Mouse (Mus musculus) kidney, embryonic 16.5 days (tissue): ENCODE results near the gene Dnmt1. TPM values are rescaled to one million over a fixed set of nuclear protein-coding genes. Genes with fewer than 3 reads are reported as not detected.
A peak's percentile ranks its signal among the peaks of the same experiment; 100 is the strongest.

Experiments
- ATAC-seq: fragments of 200-750 bp; cut with Nextera tagmentation; 2 replicates; pipeline ENCODE4 v1.8.0; 2017; ENCODE audit warnings: moderate TSS enrichment; ENCODE audit not compliant: low FRiP score, low TSS enrichment
- H3K27ac ChIP-seq: fragments of 300-500 bp; sonication (generic); 2 replicates; pipeline ENCODE4 v1.5.1; 2014; ENCODE audit warnings: low read length
- H3K27me3 ChIP-seq: fragments of 300-500 bp; sonication (generic); 2 replicates; pipeline ENCODE4 v1.6.1; 2014; ENCODE audit warnings: low read length, control low read depth, mixed read lengths; ENCODE audit not compliant: insufficient read depth
- H3K36me3 ChIP-seq: fragments of 300-500 bp; sonication (generic); 2 replicates; pipeline ENCODE4 v1.6.1; 2014; ENCODE audit warnings: low read length, control low read depth, mixed read lengths; ENCODE audit not compliant: insufficient read depth
- H3K4me1 ChIP-seq: fragments of 300-500 bp; sonication (generic); 2 replicates; pipeline ENCODE4 v1.6.1; 2014; ENCODE audit warnings: low read length, control low read depth, mixed read lengths; ENCODE audit not compliant: insufficient read depth
- H3K4me2 ChIP-seq: fragments of 300-500 bp; sonication (generic); replicated peaks from 2 replicates; pipeline ENCODE4 v1.6.1; 2014; ENCODE audit warnings: low read depth, low read length
- H3K4me3 ChIP-seq: fragments of 300-500 bp; sonication (generic); 2 replicates; pipeline ENCODE4 v1.5.1; 2014; ENCODE audit warnings: mild to moderate bottlenecking, low read length
- H3K9ac ChIP-seq: fragments of 300-500 bp; sonication (generic); replicated peaks from 2 replicates; pipeline ENCODE4 v1.6.1; 2014; ENCODE audit warnings: low read length
- H3K9me3 ChIP-seq: fragments of 300-500 bp; sonication (generic); 2 replicates; pipeline ENCODE4 v1.6.1; 2016; ENCODE audit warnings: low read length, control low read depth
- WGBS: fragments of 180-500 bp; shearing (Covaris S2); extraction: QIAGEN DNeasy Blood & Tissue Kit; methylation state at CpG from one replicate; pipeline ENCODE4 v1.1.7; 2014; 5-methylcytosine and 5-hydroxymethylcytosine counted together
- polyA plus RNA-seq: library from polyadenylated mRNA; unstranded; fragments of >200 nt; fragmentation: Nextera tagmentation; extraction: Ambion mirVana; gene quantifications from 2 replicates; pipeline ENCODE4 v1.2.1, GENCODE M21; 2015

Dnmt1 gene
- polyA plus RNA-seq, 1 experiment from 2014 or later: 107 TPM

DNA sequence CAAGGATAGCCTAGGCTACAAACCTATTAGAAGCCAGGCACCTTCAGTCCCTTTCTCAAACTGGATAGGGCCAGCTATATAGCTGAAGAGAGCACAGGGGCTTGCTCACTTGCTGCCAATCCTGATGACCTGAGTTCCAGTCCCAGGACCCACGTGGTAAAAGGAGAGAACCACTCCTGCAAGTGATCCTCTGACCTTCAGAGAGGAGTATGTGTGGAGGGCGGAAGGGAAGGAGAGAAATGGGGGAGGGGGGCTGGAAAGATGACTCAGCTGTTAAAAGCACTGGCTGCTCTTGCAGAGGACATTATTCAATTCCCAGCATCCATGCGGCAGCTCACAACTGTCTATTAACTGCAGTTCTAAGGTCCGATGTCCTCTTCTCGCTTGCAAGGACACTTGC, 19.5 kb upstream of the Dnmt1 start:
- WGBS: 48% methylated on average over 5 of the region's 5 CpGs
- no peaks in the 10 kb centered on the region for H3K36me3 ChIP-seq
- H3K27me3 ChIP-seq: no peaks in the 10 kb centered on the region
- no peaks in the 10 kb centered on the region for H3K9me3 ChIP-seq
- no peak overlapping the region for H3K4me2 ChIP-seq
- H3K4me1 ChIP-seq: peaks cover 26% of the 10 kb centered on the region
- no peak for ATAC-seq
- H3K9ac ChIP-seq: no peak overlapping the region
- no peak overlapping the region for H3K4me3 ChIP-seq
- peak overlapping the region; percentile 19; the same call in 1 of the 2 replicates for H3K27ac ChIP-seq

GRCm38 (mm10) chr9:20978409-20979095, 18.9 kb upstream of the Dnmt1 start:
- Histone ChIP-seq H3K27ac (peak overlapping the region; percentile 19; the same call in 1 of the 2 replicates), H3K4me3 (no peak overlapping the region), H3K4me1 (peaks cover 32% of the 10 kb centered on the region), H3K4me2 (no peak overlapping the region), H3K27me3 (no peaks in the 10 kb centered on the region), H3K36me3 (no peaks in the 10 kb centered on the region), H3K9ac (no peak overlapping the region), H3K9me3 (no peaks in the 10 kb centered on the region)
- no peak for ATAC-seq
- WGBS: 64% methylated on average over 10 of the region's 10 CpGs

- no peak for ATAC-seq
- peak overlapping the region; percentile 63 for H3K4me3 ChIP-seq
- no peaks in the 10 kb centered on the region for H3K27me3 ChIP-seq
- WGBS: under 1% methylated on average over 4 of the region's 4 CpGs
- no peaks in the 10 kb centered on the region for H3K9me3 ChIP-seq
- H3K4me1 ChIP-seq: peaks cover 40% of the 10 kb centered on the region
- H3K4me2 ChIP-seq: peak overlapping the region; percentile 63
- peak overlapping the region; percentile 76; the same call in 1 of the 2 replicates for H3K9ac ChIP-seq
- H3K27ac ChIP-seq: peak overlapping the region; percentile 88
- no peaks in the 10 kb centered on the region for H3K36me3 ChIP-seq
Measured at GRCm38 (mm10) chr9:20976961-20977689, 17.4 kb upstream of the Dnmt1 start.

DNA sequence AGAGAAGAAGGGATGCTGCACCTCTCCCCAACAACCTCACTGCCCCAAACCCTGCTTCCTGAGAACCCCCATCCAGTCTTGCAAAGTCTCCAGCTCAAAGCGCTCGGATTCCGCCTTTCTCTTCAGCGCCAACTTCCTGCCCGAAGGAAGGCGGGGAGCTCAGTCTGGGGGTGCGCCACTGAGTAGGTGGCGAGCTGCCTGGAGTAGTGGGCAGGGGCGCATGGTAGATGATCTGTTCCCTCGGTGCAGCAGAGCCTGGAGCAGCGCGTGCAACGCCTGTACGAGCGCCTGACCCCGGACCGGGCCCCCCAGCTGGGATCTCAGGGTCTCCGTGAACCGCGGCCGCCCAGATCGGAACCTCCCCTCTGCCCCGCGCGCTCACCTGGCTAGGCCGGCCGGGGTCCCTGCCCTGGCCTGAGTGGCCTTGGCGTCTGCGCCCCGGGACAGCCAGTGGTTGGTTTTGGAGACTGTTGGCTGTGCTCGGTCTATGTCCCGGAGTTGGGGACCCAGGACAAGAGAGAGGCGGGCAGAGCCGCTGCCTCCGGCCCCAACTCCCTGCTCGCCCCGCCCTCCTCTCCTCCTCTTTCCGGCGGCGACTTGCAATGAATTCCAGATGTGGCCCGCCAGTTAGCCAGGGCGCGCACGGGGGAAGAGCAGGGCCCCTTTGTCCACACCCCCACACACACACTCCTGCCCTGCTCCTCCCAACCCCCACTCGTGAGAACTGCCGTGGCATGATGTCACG, 16.7 kb upstream of the Dnmt1 start, which contains the start of gene S1pr2:
TSS of gene S1pr2 (minus strand) at position 566 of the 745 bp plus-strand sequence.
- peaks cover 47% of the 10 kb centered on the region for H3K4me1 ChIP-seq
- H3K27me3 ChIP-seq: no peaks in the 10 kb centered on the region
- peak within 1 kb of the TSS; percentile 63 for H3K4me2 ChIP-seq
- under 1% methylated on average over 44 of the region's 47 CpGs for WGBS
- no peaks in the 10 kb centered on the region for H3K9me3 ChIP-seq
- no peaks in the 10 kb centered on the region for H3K36me3 ChIP-seq
- H3K4me3 ChIP-seq: peak within 1 kb of the TSS; percentile 63
- peak; percentile 75 for ATAC-seq
- peak within 1 kb of the TSS; percentile 88 for H3K27ac ChIP-seq
- peak within 1 kb of the TSS; percentile 76 for H3K9ac ChIP-seq

- Histone ChIP-seq H3K36me3 (no peaks in the 10 kb centered on the region), H3K4me1 (peaks cover 52% of the 10 kb centered on the region), H3K4me2 (peak overlapping the region; percentile 63), H3K9ac (peak overlapping the region; percentile 76), H3K9me3 (no peaks in the 10 kb centered on the region), H3K27me3 (no peaks in the 10 kb centered on the region), H3K4me3 (peak overlapping the region; percentile 63), H3K27ac (peak overlapping the region; percentile 88)
- ATAC-seq: peak; percentile 25
- 0% methylated on average over 45 of the region's 45 CpGs for WGBS
Measured at GRCm38 (mm10) chr9:20975431-20976215, 15.9 kb upstream of the Dnmt1 start.

GRCm38 (mm10) chr9:20973682-20974075, 14.0 kb upstream of the Dnmt1 start:
- peak overlapping the region; percentile 68; the same call in 1 of the 2 replicates for H3K9ac ChIP-seq
- H3K27me3 ChIP-seq: no peaks in the 10 kb centered on the region
- WGBS: 29% methylated on average over 6 of the region's 6 CpGs
- H3K27ac ChIP-seq: peak overlapping the region; percentile 95
- no peaks in the 10 kb centered on the region for H3K9me3 ChIP-seq
- H3K4me3 ChIP-seq: peak overlapping the region; percentile 63
- H3K4me2 ChIP-seq: peak overlapping the region; percentile 63
- peaks cover 5% of the 10 kb centered on the region; the same call in 1 of the 2 replicates for H3K36me3 ChIP-seq
- no peak for ATAC-seq
- H3K4me1 ChIP-seq: peaks cover 49% of the 10 kb centered on the region

DNA sequence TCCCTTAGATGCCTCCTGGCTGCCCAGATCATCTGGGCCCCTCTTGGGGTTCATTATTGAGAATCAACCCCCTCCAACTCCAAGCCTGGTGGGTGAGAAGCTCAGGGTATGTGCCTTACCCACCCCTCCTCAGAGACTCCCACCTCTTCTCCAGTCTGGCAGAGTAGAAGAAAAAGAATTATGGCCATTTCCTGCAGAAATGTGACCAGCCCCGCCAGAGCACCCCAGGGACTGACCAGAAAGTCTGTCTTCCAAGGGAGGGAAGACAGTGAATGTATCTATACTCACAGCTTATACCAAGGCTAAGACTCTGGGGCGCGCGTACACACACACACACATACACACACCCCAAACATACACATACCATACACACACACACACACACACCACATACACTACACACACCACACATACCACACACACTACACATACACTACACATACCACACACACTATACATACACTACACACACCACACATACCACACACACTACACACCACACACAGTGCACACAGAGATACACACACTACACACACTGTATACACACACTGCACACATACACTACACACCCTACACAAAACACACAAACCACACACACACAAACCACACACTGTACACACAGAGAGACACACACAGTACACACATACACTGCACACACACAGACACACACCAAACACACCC, 13.5 kb upstream of the Dnmt1 start:
- peak overlapping the region; percentile 63 for H3K4me2 ChIP-seq
- peaks cover 10% of the 10 kb centered on the region for H3K36me3 ChIP-seq
- H3K9ac ChIP-seq: peak overlapping the region; percentile 68
- peak overlapping the region; percentile 63 for H3K4me3 ChIP-seq
- 48% methylated on average over 4 of the region's 4 CpGs for whole genome bisulfite sequencing
- H3K27me3 ChIP-seq: no peaks in the 10 kb centered on the region
- no peaks in the 10 kb centered on the region for H3K9me3 ChIP-seq
- peak overlapping the region; percentile 95 for H3K27ac ChIP-seq
- peaks cover 49% of the 10 kb centered on the region for H3K4me1 ChIP-seq
- ATAC-seq: peak; percentile 1; the same call in 1 of the 2 replicates

- Histone ChIP-seq H3K27ac (peak overlapping the region; percentile 95), H3K9ac (peak overlapping the region; percentile 68), H3K27me3 (no peaks in the 10 kb centered on the region), H3K4me3 (peak overlapping the region; percentile 63), H3K4me2 (peak overlapping the region; percentile 63), H3K9me3 (no peaks in the 10 kb centered on the region), H3K36me3 (peaks cover 18% of the 10 kb centered on the region), H3K4me1 (peaks cover 49% of the 10 kb centered on the region)
- 12% methylated on average over 28 of the region's 28 CpGs for WGBS
- ATAC-seq: peak; percentile 46
Measured at GRCm38 (mm10) chr9:20972141-20972992, 12.7 kb upstream of the Dnmt1 start.
